Mouse (Mus musculus): ENCODE measurements at regions not wholly inside any gene's neighbourhood (a gene's known extent, or its start where the extent isn't known, plus 50 kb on each side); places are given as distances from the start of the nearest gene placed in this dataset.
A peak's percentile ranks its signal among the peaks of the same experiment; 100 is the strongest.
"Not testable (repeated sequence)": the region's sequence is repeated elsewhere in the genome, so short reads cannot be mapped to it uniquely, and the experiment has no call there.

DNA sequence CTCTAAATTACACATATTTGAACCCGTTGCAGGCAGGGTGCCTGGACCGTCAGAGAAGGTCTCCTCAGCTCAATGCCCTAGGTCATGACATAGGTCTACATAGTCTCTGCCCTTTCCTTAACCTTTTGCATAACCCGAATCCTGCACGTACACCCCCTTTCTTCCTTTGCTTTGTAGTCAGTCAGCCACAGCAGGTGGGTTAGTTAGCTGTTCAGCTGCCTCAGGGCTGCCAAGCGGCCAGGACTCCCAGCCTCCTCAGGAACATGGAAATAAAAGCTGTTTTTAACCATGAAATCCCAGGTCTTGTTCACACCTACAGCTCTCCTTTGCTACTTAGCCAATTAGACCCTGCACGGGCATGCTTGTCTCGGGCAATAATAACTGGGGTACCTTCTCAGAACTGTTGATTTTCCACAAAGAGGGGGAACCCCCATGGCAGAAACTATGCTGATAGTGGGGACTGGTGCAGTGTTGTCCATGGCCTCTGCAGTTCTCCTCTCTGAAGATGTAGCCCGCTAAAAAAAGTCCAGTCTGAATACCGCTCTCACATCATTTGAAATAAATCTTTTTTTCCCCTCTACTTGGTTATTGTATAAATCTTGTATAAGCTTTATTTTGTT, 83.3 kb downstream of the Sik1 start:
- Histone ChIP-seq H3K27me3 (ENCODE audit: control insufficient read depth, insufficient read depth, low read length) (no peaks in the 10 kb centered on the region), H3K9ac (ENCODE audit: low read depth, low read length) (no peak overlapping the region), H3K4me3 (ENCODE audit: insufficient read depth, low read depth, low read length) (no peak overlapping the region), H3K4me1 (ENCODE audit: control insufficient read depth, insufficient read depth, low read length) (no peaks in the 10 kb centered on the region; the same call in 1 of the 2 replicates), H3K36me3 (ENCODE audit: control insufficient read depth, insufficient read depth, low read length) (no peaks in the 10 kb centered on the region), H3K79me2 (ENCODE audit: control insufficient read depth, insufficient read depth, low read length) (no peaks in the 10 kb centered on the region), H3K27ac (replicated peaks; ENCODE audit: insufficient read depth, low read depth, low read length) (no peak overlapping the region)
- TF ChIP-seq POLR2A (IDR thresholded peaks at IDR 0.05; ENCODE audit: extremely low read depth, insufficient read depth, low read length) = no peak
- no peak for TF ChIP-seq CTCF (IDR thresholded peaks at IDR 0.05; ENCODE audit: low read depth, low read length)
- no peak for DNase-seq (ENCODE audit: extremely low read depth, low read depth, low spot score)
- WGBS = 79% methylated on average over 9 of the region's 9 CpGs

DNA sequence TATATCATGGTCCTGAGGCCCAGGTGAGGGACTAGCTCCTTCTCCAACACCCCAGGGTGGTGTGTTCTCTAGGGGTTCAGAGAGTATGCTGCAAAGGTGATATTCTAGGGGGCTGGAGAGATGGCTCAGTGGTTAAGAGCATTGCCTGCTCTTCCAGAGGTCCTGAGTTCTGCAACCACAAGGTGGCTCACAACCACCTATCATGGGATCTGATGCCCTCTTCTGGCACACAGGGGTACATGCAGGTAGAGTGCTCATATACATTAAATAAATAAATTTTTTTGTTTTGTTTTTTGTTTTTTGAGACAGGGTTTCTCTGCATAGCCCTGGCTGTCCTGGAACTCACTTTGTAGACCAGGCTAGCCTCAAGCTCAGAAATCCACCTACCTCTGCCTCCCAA, 81.7 kb downstream of the Sik1 start:
- TF ChIP-seq CTCF (IDR thresholded peaks at IDR 0.05; ENCODE audit: low read depth, low read length) = peak; percentile 35; the same call in 1 of the 2 replicates
- H3K4me3 ChIP-seq (ENCODE audit: insufficient read depth, low read depth, low read length); H3K36me3 ChIP-seq (ENCODE audit: control insufficient read depth, insufficient read depth, low read length); H3K27ac ChIP-seq (replicated peaks; ENCODE audit: insufficient read depth, low read depth, low read length); DNase-seq (ENCODE audit: extremely low read depth, low read depth, low spot score); H3K27me3 ChIP-seq (ENCODE audit: control insufficient read depth, insufficient read depth, low read length); H3K9ac ChIP-seq (ENCODE audit: low read depth, low read length); H3K79me2 ChIP-seq (ENCODE audit: control insufficient read depth, insufficient read depth, low read length); H3K4me1 ChIP-seq (ENCODE audit: control insufficient read depth, insufficient read depth, low read length): not testable (repeated sequence)

DNA sequence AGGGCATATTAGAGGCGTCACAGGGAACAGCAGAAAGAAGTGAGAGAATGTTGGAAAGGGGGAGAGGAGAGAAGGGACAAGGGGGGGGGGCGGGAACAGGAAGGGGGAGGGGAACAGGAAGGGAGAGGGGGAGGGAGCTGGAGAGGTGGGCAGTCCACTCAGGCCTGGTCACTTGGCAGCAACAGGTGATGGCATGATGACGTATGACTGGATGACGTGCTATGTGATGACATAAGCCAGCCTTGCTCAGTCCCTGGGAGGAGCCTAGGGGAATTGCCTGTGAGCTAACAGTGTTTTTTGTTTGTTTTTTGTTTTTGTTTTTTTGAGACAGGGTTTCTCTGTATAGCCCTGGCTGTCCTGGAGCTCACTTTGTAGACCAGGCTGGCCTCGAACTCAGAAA, 80.6 kb downstream of the Sik1 start:
- Histone ChIP-seq H3K4me1 (ENCODE audit: control insufficient read depth, insufficient read depth, low read length) (no peaks in the 10 kb centered on the region; the same call in 1 of the 2 replicates), H3K4me3 (ENCODE audit: insufficient read depth, low read depth, low read length) (no peak overlapping the region), H3K27ac (replicated peaks; ENCODE audit: insufficient read depth, low read depth, low read length) (no peak overlapping the region), H3K27me3 (ENCODE audit: control insufficient read depth, insufficient read depth, low read length) (no peaks in the 10 kb centered on the region), H3K9ac (ENCODE audit: low read depth, low read length) (no peak overlapping the region), H3K36me3 (ENCODE audit: control insufficient read depth, insufficient read depth, low read length) (no peaks in the 10 kb centered on the region), H3K79me2 (ENCODE audit: control insufficient read depth, insufficient read depth, low read length) (no peaks in the 10 kb centered on the region)
- no peak for TF ChIP-seq POLR2A (IDR thresholded peaks at IDR 0.05; ENCODE audit: extremely low read depth, insufficient read depth, low read length)
- TF ChIP-seq CTCF (IDR thresholded peaks at IDR 0.05; ENCODE audit: low read depth, low read length) = no peak
- DNase-seq (ENCODE audit: extremely low read depth, low read depth, low spot score) = no peak
- WGBS = 94% methylated on average over 5 of the region's 5 CpGs

DNA sequence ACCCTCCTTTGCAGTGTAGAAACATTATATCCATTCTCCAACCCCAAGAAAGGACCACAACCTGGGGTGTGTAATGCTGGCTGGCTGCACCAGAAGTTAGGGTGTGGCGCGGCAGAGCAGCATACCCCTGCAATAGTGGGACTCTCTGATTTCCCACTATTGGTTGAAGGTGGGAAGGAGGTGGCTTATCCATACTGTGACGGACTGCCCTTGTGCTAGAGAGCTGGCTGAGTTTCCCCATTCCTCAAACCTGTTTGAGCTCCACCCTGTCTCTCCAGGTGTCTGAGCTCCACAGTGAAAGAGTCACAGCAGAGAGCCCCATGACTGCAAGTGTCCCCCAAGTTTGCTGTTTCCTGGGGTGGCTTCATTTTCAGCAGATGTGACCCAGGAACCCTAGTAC, 79.6 kb downstream of the Sik1 start:
- Histone ChIP-seq H3K27ac (replicated peaks; ENCODE audit: insufficient read depth, low read depth, low read length) (no peak overlapping the region), H3K79me2 (ENCODE audit: control insufficient read depth, insufficient read depth, low read length) (no peaks in the 10 kb centered on the region), H3K36me3 (ENCODE audit: control insufficient read depth, insufficient read depth, low read length) (no peaks in the 10 kb centered on the region), H3K4me3 (ENCODE audit: insufficient read depth, low read depth, low read length) (no peak overlapping the region), H3K4me1 (ENCODE audit: control insufficient read depth, insufficient read depth, low read length) (no peaks in the 10 kb centered on the region; the same call in 1 of the 2 replicates), H3K9ac (ENCODE audit: low read depth, low read length) (no peak overlapping the region), H3K27me3 (ENCODE audit: control insufficient read depth, insufficient read depth, low read length) (no peaks in the 10 kb centered on the region)
- WGBS = 99% methylated on average over 3 of the region's 3 CpGs
- DNase-seq (ENCODE audit: extremely low read depth, low read depth, low spot score) = no peak
- TF ChIP-seq CTCF (IDR thresholded peaks at IDR 0.05; ENCODE audit: low read depth, low read length) (no peak), POLR2A (IDR thresholded peaks at IDR 0.05; ENCODE audit: extremely low read depth, insufficient read depth, low read length) (no peak)

DNA sequence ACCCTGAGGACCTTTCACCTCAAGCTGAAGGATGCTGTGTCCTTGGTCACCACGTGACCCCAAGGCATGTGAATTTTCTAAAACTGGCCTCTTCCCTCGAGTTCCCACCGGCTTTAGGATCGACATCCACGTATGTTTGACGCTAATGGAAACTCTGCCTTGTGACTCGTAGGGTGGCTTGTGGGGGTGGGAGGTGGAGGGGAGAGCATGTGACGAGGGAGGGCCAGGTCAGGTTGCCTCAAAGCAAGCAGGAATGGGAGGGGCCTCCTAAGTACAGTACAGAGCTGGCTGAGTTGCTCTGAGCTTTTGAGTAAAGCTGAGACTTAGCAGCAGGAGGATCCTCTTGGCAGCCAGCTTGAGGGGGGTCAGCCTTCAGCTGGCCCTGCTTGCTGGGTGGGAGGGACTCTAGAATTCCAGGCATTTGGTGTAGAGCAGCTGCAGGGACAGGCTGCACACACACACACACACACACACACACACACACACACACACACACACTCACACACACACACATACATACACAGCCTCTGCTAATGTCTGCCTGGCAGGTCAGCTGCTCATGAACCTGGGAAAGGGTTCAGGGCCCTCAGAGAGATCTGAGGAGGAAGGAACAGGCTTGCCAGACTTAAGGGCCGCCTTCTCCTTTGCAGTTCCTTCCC, 78.5 kb downstream of the Sik1 start:
- H3K27me3 ChIP-seq (ENCODE audit: control insufficient read depth, insufficient read depth, low read length) = no peaks in the 10 kb centered on the region
- TF ChIP-seq CTCF (IDR thresholded peaks at IDR 0.05; ENCODE audit: low read depth, low read length) (no peak), POLR2A (IDR thresholded peaks at IDR 0.05; ENCODE audit: extremely low read depth, insufficient read depth, low read length) (no peak)
- WGBS = 65% methylated on average over 9 of the region's 9 CpGs
- no peaks in the 10 kb centered on the region; the same call in 1 of the 2 replicates for H3K4me1 ChIP-seq (ENCODE audit: control insufficient read depth, insufficient read depth, low read length)
- H3K36me3 ChIP-seq (ENCODE audit: control insufficient read depth, insufficient read depth, low read length) = no peaks in the 10 kb centered on the region
- H3K4me3 ChIP-seq (ENCODE audit: insufficient read depth, low read depth, low read length) = no peak overlapping the region
- H3K9ac ChIP-seq (ENCODE audit: low read depth, low read length) = no peak overlapping the region
- no peak overlapping the region for H3K27ac ChIP-seq (replicated peaks; ENCODE audit: insufficient read depth, low read depth, low read length)
- H3K79me2 ChIP-seq (ENCODE audit: control insufficient read depth, insufficient read depth, low read length) = no peaks in the 10 kb centered on the region
- peak; percentile 11 for DNase-seq (ENCODE audit: extremely low read depth, low read depth, low spot score)

DNA sequence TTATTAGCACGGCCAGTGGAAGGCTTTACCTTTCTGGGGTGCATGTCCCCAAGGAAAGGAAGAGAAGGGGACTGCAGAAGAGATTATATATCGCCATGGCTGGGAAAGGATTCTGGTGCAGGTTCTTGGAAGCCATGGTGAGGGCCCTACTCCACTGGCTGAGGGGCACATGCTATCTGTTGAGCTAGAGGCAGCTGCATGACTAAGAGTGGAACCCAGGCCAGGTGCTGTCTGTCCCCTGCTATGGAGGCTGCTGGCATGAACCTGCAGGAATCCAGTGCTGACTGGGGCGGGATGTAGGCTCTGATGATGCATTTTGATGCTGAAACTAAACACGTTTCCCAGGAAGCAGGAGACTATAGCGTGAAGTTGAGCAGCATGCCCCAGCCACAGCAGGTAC, 77.9 kb downstream of the Sik1 start:
- Histone ChIP-seq H3K9ac (ENCODE audit: low read depth, low read length) (no peak overlapping the region), H3K79me2 (ENCODE audit: control insufficient read depth, insufficient read depth, low read length) (no peaks in the 10 kb centered on the region), H3K27ac (replicated peaks; ENCODE audit: insufficient read depth, low read depth, low read length) (no peak overlapping the region), H3K36me3 (ENCODE audit: control insufficient read depth, insufficient read depth, low read length) (no peaks in the 10 kb centered on the region), H3K27me3 (ENCODE audit: control insufficient read depth, insufficient read depth, low read length) (no peaks in the 10 kb centered on the region), H3K4me3 (ENCODE audit: insufficient read depth, low read depth, low read length) (no peak overlapping the region), H3K4me1 (ENCODE audit: control insufficient read depth, insufficient read depth, low read length) (no peaks in the 10 kb centered on the region; the same call in 1 of the 2 replicates)
- DNase-seq (ENCODE audit: extremely low read depth, low read depth, low spot score) = no peak
- WGBS = 89% methylated on average over 5 of the region's 5 CpGs
- TF ChIP-seq POLR2A (IDR thresholded peaks at IDR 0.05; ENCODE audit: extremely low read depth, insufficient read depth, low read length) (no peak), CTCF (IDR thresholded peaks at IDR 0.05; ENCODE audit: low read depth, low read length) (no peak)

Measured in liver, adult 2 months (tissue).